Mouse (Mus musculus): Measurements from ENCODE around the gene Hoxa13.

Gene Hoxa13

DNA sequence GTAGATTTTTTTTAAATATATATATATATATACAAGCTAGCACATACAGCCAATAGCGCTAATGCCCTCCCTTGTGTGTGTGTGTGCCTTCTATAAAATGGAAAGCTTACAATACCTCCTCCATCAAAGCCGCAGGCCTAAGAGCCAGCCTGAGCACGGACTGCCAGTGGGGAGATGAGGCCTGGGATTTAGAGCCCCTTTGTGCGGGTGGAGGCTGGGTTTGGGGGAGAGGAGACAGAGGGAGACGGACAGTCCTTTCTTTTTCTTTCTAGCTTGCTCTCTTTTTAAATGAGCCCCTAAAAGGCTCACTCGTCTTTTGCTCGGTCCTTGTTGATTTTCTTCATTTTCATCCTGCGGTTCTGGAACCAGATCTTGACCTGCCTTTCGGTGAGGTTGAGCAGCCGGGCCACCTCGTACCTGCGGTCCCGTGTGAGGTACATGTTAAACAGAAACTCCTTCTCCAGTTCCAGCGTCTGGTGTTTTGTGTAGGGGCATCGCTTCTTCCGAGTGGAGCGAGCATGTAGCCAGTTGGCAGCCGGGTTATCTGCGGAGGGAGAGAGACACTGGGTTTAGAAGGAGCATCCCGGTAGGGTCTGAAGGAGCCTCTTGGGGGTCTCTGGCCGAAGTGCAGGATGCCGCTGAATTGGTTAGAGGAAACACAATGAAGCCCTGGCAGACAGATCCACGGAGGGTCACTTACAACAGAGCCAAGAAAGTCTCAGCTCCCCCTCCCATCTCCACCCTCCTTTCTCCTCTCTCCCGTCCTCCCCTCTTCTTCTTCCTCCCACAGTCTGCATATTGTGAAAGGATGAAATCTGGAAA lies 36.5 kb downstream of the Hoxa13 start:
- DNase-seq (ENCODE audit: low read depth, low spot score): no peak

DNA sequence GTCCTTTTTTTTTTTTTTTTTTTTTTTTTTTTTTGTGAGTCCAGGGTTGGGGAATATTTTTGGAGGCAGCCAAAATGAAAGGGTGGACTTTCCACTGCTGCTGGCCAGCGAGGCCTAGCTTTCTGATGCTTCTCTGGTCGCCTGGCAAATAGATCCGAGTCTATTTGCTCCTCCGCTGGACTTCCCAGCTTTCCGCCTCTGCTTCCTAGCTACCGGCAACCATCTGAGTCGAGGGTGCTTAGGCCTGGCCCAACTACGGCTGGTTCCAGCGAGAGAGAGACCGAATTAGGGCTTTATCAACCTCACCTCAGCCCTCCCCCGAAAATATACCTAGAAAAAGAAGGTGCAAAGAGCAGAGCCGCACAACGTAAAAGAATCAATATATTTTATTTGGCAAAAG lies 38.0 kb downstream of the Hoxa13 start:
- DNase-seq (ENCODE audit: low read depth, low spot score): no peak

DNA sequence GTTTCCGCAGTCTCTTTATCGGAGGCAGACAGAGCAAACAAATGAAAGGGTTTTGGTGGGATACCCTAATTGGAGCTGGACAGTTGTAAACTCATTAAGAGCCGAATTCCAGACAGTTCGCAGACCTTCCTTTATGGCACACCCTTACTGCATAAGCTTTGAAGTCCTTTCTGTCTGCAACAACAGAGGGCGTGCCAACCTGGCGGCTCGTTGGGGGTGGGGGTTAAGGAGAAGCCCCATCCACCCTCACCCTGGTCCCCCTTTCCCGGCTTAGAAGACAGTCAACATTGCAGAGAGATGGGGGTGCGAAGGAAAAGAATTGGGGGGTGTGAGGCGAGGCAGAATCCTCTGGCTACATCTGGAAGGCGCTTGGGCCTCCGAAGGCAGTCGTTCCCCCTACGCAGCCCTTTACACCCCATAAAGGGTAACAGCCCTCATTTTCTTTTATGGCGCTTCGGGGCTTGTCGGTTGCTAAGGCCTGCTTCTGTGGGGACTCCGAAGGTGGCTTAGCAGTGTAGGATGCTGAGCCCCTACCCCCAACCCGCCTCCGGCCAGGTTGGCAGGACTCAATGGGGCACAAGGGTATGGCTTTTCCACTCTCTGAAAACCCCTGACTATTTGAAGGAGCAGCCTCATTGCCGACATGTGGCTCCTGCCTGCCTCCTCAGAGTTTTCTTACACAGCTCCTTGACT lies 38.5 kb downstream of the Hoxa13 start:
- DNase-seq (ENCODE audit: low read depth, low spot score): no peak

DNA sequence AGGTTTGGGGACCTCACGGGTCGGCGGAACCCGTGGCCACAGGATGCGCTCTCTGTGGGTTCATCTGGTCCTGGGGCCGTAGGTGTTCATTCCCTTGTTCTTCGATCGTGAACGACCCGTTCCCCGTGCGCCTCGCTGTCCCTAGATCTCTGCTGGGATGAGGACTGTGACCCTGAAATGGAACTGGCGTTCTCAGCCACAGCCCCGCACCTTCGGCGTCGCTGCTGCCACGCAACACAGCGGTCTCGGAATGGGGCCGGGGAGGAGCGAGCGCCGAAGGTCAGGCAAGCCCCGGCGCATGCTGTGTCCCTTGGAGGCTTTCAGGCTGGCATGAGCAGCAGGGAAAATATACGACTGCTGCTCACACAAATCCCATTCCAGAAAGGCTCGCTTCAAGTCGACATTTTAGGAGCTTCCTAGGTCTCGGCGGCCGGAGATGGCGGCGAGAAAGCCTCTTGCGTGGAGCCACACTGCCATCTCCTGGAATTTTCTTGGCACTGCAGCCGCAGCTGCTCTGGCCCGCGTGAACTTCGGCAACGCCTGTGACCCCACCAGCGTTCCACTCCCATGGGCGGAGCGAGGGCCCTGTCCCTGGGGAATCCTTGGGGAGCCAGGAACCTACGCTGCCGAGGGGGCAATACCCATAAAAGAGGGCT lies 39.2 kb downstream of the Hoxa13 start, which contains the start of gene Hoxa7:
Gene Hoxa7 (minus strand): TSS at position 518 of the 656 bp plus-strand sequence.
- peak; percentile 96 for DNase-seq (ENCODE audit: low read depth, low spot score)

DNA sequence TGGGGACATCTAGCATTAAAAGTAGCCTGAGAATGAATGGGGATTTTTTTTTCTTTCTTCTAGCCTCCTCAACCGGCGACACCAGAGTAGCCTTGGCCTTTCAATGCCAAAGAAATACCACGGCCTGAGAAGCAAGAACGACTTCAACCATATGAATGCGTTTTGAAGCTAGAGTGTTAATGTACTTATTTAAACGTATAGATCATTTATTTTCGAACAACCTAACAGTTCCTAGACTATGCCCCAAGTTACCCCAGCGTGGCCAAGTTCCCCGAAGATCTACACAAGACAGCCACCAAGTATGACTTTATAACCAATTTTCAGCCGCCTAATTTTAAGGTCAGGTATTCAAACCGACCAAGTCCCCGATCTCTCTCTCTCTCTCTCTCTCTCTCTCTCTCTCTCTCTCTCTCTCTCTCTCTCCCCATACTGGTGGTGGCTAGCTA lies 39.8 kb downstream of the Hoxa13 start:
- no peak for DNase-seq (ENCODE audit: low read depth, low spot score)

DNA sequence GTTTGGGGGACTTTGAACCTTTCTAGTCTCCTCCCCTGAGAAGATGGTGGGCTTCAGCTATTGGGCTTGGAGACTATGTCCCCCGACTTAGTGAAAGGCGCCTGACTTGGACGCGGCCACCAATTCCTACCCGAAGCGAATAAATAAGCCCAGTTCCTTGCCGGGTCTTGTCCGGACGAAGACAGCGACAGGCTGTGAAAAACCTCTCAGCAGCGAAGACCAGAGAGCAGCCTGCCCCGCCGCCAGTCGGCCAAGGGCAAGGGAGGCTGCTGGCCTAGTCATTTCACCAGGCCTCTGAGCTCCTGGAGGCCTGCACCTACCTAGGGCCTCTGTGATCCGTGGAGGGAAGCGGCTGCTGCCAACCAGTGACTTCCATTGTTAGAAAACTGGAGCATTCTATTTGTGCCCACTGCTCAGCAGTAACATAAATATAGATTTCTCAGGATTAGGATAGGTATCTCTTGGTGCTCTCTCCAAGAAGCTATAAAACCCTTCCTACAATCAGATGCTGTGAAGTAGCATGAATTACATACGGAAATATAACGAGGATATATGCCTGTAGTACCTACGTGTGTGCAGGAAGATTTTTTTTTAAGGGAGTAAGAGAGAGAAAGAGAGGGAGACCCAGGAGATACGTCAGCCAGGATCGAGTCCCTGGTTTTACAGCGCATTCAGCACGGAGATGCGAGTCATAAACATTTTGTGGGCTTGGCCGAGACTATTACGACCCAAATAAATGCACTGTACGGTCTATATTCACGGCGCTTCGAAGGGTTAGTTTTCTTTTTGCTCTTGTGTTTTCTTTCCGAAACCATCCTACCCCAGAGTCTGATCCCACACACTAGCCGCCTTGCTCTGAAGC lies 40.4 kb downstream of the Hoxa13 start:
- DNase-seq (ENCODE audit: low read depth, low spot score): no peak

DNA sequence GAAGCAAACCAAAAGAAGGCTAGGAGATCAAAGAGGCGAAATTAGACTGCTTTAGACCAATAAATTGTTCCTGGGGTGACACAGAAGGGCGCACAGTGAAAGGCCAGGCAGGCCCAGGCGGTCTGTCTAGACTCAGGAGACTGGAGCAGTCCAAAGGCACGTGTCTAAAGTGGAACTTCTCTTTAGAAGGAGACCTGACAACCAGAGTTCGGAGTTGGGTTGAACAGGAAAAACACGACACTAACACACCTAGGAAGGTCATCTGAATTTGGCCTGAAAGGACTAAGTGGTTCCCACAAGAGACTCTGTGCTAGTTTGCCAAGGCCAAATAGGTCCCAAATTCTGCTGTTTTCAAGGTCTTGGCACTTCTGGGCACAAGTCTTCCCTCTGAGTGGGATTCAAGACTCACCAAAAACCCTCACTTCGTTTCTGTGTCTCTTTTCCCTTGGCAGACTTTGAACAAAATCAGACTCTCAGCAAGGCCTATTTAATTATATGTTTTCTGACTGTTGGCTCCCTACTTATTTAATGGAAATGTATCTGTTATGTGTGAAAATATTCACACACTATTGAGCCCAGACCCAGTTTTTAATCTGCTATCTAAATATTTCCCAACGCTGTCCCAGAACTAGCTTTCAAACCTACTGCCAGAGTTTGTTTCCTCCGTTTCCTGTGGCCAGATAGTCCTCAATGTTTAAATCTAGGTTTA lies 41.3 kb downstream of the Hoxa13 start:
- no peak for DNase-seq (ENCODE audit: low read depth, low spot score)

DNA sequence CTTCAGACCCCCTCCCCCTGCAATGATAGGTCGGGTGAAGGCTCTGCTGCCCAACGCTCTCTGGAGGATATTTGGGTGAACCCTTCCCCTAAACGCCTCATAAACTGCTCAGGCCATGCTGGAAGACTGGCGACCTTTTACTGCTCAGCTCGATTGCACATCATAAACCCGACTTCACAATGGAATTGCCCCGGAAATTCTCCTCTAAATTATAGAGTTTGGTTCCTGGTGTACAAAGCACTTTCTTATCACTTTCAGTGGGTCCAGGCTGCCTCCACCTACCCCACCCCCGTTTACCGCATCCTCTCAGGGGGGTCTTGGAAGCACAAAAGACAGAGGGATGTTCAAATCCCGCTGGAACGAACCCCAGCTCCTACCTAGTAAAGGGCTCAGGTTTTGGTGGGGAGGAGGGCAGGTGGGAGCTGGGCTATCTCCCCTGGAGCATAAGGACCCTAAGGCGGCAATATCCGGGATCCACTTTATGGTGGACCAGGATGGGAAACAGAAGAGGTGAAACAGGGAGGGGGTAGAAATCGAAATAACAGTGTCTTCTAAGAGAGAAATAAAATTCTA lies 42.0 kb downstream of the Hoxa13 start:
- DNase-seq (ENCODE audit: low read depth, low spot score): no peak

DNA sequence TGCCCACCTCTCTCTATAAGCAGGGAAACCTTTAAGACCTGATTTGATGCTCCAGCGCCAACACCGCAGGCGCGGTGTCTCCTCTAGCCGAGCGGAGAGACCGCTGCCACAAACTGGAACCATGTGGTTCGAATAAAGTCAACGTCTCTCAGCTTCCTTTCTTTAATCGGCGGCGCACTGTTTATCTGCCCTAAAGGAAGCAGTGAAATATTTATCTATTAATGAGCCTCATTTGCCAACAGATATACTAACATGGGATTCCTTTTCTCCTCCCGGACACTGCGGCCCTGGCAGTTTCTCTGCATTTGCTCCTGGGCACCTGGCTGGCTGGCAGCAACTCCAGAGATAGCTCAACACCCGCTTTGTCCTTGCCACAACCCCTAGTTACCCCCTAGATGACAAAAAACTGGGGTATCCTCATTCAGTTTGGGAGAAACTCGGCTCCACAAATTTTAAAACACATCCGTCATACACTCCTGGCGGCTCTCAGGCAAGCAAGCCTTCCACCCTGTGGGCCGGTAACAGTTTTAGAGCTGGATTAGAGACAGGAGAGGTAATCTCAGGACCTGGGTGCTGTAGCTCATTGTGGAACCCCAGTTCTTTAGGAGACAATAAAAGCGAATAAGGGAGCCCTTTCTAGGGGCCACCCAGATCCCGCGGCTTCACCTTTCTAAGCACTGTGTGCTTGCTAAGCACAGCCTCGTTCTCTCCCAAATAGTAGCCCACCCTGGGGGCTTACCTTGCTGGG lies 42.6 kb downstream of the Hoxa13 start:
- DNase-seq (ENCODE audit: low read depth, low spot score): no peak

DNA sequence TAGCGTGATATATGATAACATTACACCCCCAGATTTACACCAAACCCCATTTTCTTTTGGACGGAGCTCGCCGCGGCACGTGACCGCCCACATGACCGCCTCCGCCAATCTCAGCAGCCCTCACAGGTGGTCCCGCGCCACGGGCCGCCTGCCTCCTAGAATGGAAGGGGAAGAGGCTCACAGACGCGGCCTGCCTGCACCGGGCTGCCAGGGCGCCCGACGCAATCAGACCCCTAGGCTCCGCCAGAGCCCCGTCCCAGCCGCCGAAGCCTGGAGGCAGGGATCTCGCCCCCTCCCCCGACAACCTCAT lies 43.3 kb downstream of the Hoxa13 start:
- peak; percentile 94 for DNase-seq (ENCODE audit: low read depth, low spot score)

DNA sequence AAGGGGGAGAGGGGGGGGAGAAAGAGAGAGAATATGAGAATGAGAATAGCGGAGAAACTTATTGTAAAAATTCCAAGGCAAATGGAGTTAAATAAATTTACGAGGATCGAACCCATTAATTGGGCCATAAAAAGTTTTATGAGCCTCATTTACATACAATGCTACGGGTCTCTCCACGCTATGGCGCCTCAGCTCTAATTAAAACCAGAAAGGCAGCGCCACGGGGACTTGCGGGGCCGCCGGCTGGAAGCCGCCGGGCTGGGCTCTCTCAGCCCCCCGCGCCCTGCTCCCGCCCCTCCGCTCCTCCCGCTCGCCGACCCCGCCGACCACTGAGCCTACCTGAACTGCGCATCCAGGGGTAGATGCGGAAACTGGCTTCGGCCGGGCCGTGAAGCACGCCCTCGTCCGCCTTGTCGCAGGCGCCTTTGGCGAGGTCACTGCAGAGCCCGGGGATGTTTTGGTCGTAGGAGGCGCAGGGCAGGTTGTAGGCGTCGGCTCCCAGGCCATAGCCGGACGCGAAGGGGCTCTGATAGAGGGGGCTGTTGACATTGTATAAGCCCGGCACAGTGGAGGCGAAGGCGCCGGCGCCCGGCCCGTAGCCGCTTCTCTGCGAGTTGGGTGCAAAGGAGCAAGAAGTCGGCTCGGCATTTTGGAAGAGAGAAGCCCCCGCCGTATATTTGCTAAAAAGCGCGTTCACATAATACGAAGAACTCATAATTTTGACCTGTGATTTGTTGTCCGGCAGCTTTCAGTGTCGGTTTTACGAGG lies 43.8 kb downstream of the Hoxa13 start:
- DNase-seq (ENCODE audit: low read depth, low spot score): no peak

DNA sequence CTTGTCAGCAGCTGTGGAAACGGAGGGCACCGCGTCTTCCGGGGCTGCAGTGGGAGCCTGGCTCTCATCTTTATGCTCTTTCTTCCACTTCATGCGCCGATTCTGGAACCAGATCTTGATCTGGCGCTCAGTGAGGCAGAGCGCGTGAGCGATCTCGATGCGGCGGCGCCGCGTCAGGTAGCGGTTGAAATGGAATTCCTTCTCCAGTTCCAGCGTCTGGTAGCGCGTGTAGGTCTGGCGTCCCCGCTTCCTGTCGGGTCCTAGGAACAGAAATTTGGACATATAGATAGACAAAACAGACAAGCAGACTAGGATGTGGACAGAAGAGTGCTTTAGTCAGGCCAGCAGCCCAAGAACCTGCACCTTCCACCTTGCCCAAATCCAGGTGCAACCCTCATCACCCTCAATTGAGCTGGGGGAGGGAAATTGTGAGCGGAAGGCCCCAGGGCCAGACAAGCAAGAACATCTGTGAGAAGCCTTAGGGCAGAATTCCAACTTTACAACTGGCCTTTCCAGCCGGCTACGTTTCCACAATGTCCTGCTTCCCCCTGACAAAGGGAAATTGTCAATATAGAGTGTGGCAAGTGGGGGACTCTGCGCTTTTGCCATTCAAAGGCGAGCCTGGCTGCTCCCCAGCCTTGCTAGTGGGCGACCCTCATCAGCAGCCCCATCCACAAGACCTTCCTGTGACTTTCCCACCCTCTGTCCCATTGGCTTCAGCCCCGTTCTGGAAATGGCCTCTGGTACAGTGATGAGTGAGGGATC lies 44.7 kb downstream of the Hoxa13 start:
- DNase-seq (ENCODE audit: low read depth, low spot score): no peak

DNA sequence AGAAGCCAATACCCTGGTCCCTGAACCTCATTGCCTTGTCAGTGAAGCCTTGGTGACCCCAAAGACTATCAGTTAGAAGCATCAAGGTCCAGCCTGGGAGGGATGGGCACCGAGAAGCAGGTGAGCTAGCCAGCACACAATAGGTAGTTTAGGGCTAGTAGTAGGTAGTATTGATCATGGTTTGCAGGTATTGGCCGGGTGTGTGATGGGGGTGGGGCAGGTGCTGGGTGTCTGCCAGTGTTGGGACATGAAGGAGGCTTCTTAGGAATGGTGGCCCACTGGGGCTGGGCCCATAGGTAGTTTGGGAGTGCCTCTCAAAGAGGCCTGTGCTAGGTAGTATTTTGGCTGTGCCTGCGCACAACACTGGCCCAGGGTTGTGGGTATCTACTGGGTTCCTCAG lies 45.6 kb downstream of the Hoxa13 start:
- no peak for DNase-seq (ENCODE audit: low read depth, low spot score)

DNA sequence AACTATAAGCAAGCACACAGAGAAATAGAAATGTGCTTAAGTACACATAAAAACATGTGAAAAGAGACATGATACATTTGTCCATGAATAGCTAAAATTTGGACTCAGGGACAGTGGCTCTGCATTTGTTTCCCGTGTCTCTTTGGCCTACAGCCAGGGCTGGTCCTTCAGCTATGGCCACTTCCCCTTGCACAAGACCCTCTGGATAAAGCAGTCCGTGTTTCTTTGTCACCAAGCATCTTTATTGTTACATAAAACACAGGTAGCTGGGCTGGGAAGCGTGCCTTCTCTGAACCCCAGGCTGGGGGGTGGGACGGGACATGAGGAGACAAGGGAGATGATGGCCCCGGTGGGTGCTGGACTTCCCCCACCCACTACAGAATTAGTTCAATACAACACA lies 46.4 kb downstream of the Hoxa13 start:
- no peak for DNase-seq (ENCODE audit: low read depth, low spot score)

DNA sequence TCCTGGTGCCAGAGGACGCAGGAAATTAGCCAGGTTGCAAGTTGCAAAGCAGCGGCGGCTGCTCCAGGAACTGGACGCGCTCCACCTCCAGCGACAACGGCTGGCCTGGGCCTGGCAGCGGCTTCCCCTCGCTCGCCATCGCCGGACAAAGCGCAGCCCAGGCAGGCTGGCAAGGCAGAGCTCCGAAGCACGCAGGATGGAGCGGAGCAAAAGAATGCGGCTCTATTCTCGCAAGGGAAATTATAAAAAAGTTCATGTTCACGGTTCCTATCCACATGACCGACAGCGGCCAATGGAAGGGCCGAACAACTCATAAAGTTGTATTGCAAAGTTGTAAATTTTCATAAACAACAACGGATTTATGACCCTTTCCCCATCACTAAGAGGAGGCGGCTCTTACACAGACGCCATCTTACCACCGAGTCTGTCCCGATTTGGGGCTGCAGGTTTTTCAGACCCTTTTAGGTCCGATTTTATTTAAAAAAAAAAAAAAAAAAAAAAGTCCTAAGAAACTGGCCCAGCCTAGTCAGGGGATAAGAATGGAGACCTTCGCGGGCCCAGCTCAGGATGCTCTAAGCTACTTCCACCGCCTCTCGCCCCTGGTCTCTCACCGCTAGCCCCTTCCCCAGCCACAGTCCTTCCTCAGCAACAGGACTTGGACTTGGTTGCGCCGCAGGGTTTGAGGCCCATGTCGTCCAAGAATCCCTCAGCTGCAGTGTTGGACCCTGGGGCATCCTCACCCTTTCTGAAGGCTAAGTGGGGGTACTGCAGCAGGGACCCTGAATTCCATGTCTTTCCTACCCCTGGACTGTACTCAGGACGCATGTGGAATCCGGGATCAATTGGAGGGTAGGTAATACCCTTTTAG lies 47.3 kb downstream of the Hoxa13 start, which contains the start of the genes Hoxa3 and Gm28308:
Gene Hoxa3 (minus strand): TSS at position 218 of the 868 bp plus-strand sequence.
Gene Gm28308 (minus strand): TSS at position 221 of the 868 bp plus-strand sequence.
- peak; percentile 92 for DNase-seq (ENCODE audit: low read depth, low spot score)

DNA sequence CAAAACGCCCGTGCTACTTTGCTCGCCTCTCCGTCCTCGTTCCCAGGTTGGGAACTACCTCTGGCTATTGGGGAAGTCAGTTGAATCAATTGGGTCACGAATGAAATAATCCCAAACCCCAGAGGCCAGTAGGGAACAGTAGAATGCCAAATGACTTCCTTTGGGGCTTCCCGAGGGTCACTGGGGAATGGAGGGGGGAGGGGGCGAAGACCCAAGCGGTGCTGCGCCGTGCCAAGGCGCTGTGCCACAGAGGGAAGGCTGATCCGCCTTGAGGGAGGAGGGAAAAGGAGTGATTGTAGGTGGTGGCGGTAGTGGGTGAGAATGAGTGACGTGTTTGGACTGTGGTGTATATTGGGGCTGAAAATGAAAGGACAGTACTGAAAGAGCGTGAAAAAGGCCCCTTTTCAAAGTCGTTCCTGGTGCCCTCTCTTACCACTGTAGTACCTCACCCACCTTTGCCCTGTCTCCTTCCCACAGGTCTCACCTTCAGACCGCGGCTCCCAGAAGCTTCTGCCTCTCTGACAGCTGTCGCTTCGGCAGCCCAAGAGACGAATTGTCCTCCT lies 48.0 kb downstream of the Hoxa13 start:
- DNase-seq (ENCODE audit: low read depth, low spot score): no peak

DNA sequence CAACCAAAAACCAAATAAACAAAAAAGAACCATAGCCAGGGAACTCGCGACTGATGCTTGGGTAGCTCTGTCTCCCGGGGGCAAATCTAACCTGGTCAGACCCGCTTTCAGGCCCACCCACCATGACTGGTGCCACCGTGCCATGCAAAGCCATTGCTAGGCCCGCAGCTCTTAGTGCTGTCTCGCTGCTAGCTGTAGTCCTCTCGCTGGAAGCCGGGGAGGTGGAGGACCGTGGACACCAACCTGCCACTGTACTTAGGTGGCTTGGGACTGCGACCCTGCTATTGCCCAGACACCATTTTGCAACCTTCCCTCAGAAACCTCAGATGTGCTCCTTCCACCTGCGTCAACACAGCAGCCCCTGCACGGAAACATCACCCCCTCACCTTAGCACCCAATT lies 48.7 kb downstream of the Hoxa13 start:
- DNase-seq (ENCODE audit: low read depth, low spot score): no peak
